Mouse (Mus musculus) forebrain, embryonic 10.5 days (tissue): ENCODE measurements around the gene Gpsm3. TPM values are rescaled to one million over a fixed set of nuclear protein-coding genes. Genes with fewer than 3 reads are reported as not detected.

ENCODE experiments used
- DNase-seq: peaks from one replicate; pipeline ENCODE4 v3.0.0-alpha.2; 2017; ENCODE audit warnings: low spot score; ENCODE audit errors: extremely low spot score
- H3K27ac ChIP-seq: fragments of 300-500 bp; sonication (generic); 2 replicates; pipeline ENCODE4 v1.5.1; 2016; ENCODE audit warnings: mild to moderate bottlenecking
- H3K27me3 ChIP-seq: fragments of 300-500 bp; sonication (generic); 2 replicates; pipeline ENCODE4 v1.6.1; 2016; ENCODE audit warnings: mild to moderate bottlenecking; ENCODE audit not compliant: poor library complexity, severe bottlenecking
- H3K36me3 ChIP-seq: fragments of 300-500 bp; sonication (generic); replicated peaks from 2 replicates; pipeline ENCODE4 v1.6.1; 2016; ENCODE audit warnings: mild to moderate bottlenecking, moderate library complexity
- H3K4me1 ChIP-seq: fragments of 300-500 bp; sonication (generic); 2 replicates; pipeline ENCODE4 v1.6.1; 2016
- H3K4me3 ChIP-seq: fragments of 300-500 bp; sonication (generic); 2 replicates; pipeline ENCODE4 v1.5.1; 2016; ENCODE audit warnings: mild to moderate bottlenecking, moderate library complexity
- H3K9me3 ChIP-seq: fragments of 300-500 bp; sonication (generic); 2 replicates; pipeline ENCODE4 v1.6.1; 2016; ENCODE audit warnings: mild to moderate bottlenecking, moderate library complexity
- WGBS: fragments of 180-500 bp; shearing (Covaris S2); methylation state at CpG from one replicate; pipeline ENCODE4 v1.1.7; 2016; 5-methylcytosine and 5-hydroxymethylcytosine counted together
- polyA plus RNA-seq: library from polyadenylated mRNA; unstranded; fragments of >200 nt; fragmentation: Nextera tagmentation; extraction: Ambion mirVana; gene quantifications from 2 replicates; pipeline ENCODE4 v1.2.1, GENCODE M21; 2016

The Gpsm3 gene
- polyA plus RNA-seq, 1 experiment from 2014 or later, result 5.9 TPM

DNA sequence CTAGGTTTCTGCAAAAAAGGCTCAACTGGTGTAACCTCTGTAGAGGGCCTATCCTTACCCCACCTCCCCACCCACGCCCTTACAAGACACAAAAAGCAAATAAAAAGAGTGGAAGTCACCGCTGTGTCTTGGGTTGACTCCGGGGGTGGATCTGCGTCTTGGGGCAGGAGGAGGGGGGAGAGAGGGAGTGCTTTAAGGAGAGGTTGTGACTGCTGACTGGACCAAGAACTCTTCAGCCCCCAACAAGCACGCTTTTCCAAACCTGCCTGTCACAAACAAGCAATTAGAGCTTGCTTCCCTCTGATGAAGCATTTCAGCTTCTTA is 39.0 kb downstream of the Gpsm3 start:
- Histone ChIP-seq H3K27ac (peak overlapping the region; percentile 89), H3K27me3 (peaks cover 56% of the 10 kb centered on the region)

DNA sequence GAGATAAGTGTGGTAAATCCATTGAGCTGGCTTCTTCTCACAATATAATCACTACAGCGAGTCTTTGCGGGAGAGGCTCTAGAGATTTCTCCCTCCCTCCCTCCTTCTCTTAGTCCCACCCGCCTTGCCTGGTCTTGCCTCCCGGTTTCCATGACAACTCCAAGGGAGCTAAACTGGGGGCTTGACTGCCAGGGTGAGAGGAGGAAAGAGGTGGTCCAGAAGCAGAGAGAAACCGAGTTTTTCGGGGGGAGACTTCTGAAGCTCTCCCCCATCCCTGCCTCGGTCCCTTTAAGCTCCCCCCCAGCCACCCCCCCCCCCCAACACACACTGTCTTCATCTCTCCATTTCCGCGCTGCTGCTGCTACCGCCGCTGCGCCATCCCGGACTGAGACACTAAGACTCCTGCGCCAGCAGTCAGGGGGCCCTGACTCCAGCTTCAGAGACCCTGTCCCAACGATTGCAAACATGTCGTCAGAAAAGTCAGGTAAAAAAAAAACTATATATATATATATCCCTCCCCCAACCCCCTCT is 39.7 kb downstream of the Gpsm3 start, which contains the start of gene Prrt1:
Gene Prrt1, plus strand, starts transcription at position 313 of the 531 bp plus-strand sequence.
- Histone ChIP-seq H3K36me3 (peaks cover 11% of the 10 kb centered on the region), H3K27ac (peak within 1 kb of the TSS; percentile 89), H3K4me3 (peak within 1 kb of the TSS; percentile 80), H3K4me1 (peaks cover 72% of the 10 kb centered on the region), H3K9me3 (no peaks in the 10 kb centered on the region), H3K27me3 (peaks cover 61% of the 10 kb centered on the region)
- DNase-seq, result peak; percentile 53
- WGBS, result under 1% methylated on average over 16 of the region's 16 CpGs

More for the DNA sequence above, 39.0 kb downstream of the Gpsm3 start:
- no peaks in the 10 kb centered on the region for H3K9me3 ChIP-seq
- peaks cover 72% of the 10 kb centered on the region for H3K4me1 ChIP-seq
- WGBS, result 12% methylated on average over 5 of the region's 5 CpGs
- DNase-seq, result no peak
- H3K36me3 ChIP-seq, result peaks cover 15% of the 10 kb centered on the region
- H3K4me3 ChIP-seq, result peak overlapping the region; percentile 80

- no peak for DNase-seq
- H3K36me3 ChIP-seq, result peaks cover 9% of the 10 kb centered on the region
- H3K9me3 ChIP-seq, result no peaks in the 10 kb centered on the region
- H3K4me1 ChIP-seq, result peaks cover 72% of the 10 kb centered on the region
- peak overlapping the region; percentile 80 for H3K4me3 ChIP-seq
- WGBS, result 11% methylated on average over 12 of the region's 12 CpGs
- peak overlapping the region; percentile 89 for H3K27ac ChIP-seq
- H3K27me3 ChIP-seq, result peaks cover 61% of the 10 kb centered on the region
Measured at GRCm38 (mm10) chr17:34629796-34630603, 40.4 kb downstream of the Gpsm3 start.

- H3K9me3 ChIP-seq, result no peaks in the 10 kb centered on the region
- H3K4me1 ChIP-seq, result peaks cover 69% of the 10 kb centered on the region
- DNase-seq, result no peak
- peak overlapping the region; percentile 67; the same call in 1 of the 2 replicates for H3K27ac ChIP-seq
- peaks cover 1% of the 10 kb centered on the region for H3K36me3 ChIP-seq
- WGBS, result 2% methylated on average over 47 of the region's 48 CpGs
- peak overlapping the region; percentile 80 for H3K4me3 ChIP-seq
- H3K27me3 ChIP-seq, result peaks cover 61% of the 10 kb centered on the region
Measured at GRCm38 (mm10) chr17:34630761-34631301, 41.2 kb downstream of the Gpsm3 start.

DNA sequence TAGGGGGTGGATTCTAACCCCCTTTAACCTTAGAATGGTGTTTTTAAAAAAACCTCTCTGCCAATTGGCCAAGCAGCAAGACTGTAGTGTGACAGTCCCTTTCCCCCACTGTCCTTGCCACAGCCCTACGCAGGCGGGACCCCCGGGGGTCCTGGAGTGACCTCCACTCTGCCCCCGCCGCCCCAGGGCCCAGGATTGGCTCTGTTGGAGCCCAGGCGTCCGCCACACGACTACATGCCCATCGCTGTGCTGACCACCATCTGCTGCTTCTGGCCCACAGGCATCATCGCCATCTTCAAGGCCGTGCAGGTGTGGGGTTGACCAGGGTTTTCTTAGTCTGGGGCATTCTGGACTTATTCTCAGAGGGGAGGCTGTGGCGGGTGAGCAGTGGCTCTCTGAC is 42.0 kb downstream of the Gpsm3 start:
- WGBS, result 3% methylated on average over 12 of the region's 12 CpGs
- H3K4me1 ChIP-seq, result peaks cover 61% of the 10 kb centered on the region

GRCm38 (mm10) chr17:34632261-34632691 is 42.7 kb downstream of the Gpsm3 start:
- Histone ChIP-seq H3K27ac (peak overlapping the region; percentile 60; the same call in 1 of the 2 replicates), H3K27me3 (peaks cover 61% of the 10 kb centered on the region), H3K4me1 (peaks cover 58% of the 10 kb centered on the region), H3K4me3 (peak overlapping the region; percentile 80), H3K9me3 (no peaks in the 10 kb centered on the region), H3K36me3 (no peaks in the 10 kb centered on the region)
- under 1% methylated on average over 26 of the region's 26 CpGs for WGBS
- DNase-seq, result peak; percentile 49

More for the DNA sequence above, 42.0 kb downstream of the Gpsm3 start:
- Histone ChIP-seq H3K27ac (0 out of 2 replicates have a peak overlapping the region, but pooled peaks have one; percentile 60), H3K27me3 (peaks cover 61% of the 10 kb centered on the region), H3K4me3 (peak overlapping the region; percentile 80), H3K9me3 (no peaks in the 10 kb centered on the region), H3K36me3 (no peaks in the 10 kb centered on the region)
- no peak for DNase-seq

GRCm38 (mm10) chr17:34635671-34636070 is 46.1 kb downstream of the Gpsm3 start:
- H3K9me3 ChIP-seq, result no peaks in the 10 kb centered on the region
- H3K4me3 ChIP-seq, result no peak overlapping the region
- peaks cover 29% of the 10 kb centered on the region for H3K4me1 ChIP-seq
- H3K27me3 ChIP-seq, result peaks cover 34% of the 10 kb centered on the region
- WGBS, result 69% methylated on average over 2 of the region's 2 CpGs
- DNase-seq, result no peak
- H3K36me3 ChIP-seq, result no peaks in the 10 kb centered on the region
- no peak overlapping the region for H3K27ac ChIP-seq

DNA sequence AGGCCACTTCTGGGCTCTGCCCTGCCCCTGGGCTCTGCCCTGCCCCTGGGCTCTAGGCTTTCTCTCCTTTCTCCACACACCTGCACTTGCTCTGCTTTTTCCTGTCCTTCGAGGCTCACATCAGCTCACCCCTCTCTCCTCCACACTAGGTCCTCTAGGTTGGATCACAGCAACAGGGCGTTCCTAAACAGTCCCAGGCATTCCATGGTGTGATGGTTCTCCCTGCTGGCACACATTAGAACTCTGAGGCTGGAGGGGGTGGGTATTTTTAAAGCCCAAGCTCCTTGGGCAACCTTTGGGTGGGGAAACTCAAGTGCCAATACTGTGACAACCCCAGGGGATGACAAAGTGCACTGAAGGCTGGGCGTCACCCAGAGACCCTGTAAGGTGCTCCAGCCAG is 47.9 kb downstream of the Gpsm3 start:
- Histone ChIP-seq H3K27me3 (peaks cover 16% of the 10 kb centered on the region), H3K27ac (no peak overlapping the region), H3K4me1 (peaks cover 21% of the 10 kb centered on the region), H3K9me3 (no peaks in the 10 kb centered on the region), H3K4me3 (no peak overlapping the region), H3K36me3 (no peaks in the 10 kb centered on the region)
- DNase-seq, result no peak
- 74% methylated on average over 3 of the region's 3 CpGs for WGBS

DNA sequence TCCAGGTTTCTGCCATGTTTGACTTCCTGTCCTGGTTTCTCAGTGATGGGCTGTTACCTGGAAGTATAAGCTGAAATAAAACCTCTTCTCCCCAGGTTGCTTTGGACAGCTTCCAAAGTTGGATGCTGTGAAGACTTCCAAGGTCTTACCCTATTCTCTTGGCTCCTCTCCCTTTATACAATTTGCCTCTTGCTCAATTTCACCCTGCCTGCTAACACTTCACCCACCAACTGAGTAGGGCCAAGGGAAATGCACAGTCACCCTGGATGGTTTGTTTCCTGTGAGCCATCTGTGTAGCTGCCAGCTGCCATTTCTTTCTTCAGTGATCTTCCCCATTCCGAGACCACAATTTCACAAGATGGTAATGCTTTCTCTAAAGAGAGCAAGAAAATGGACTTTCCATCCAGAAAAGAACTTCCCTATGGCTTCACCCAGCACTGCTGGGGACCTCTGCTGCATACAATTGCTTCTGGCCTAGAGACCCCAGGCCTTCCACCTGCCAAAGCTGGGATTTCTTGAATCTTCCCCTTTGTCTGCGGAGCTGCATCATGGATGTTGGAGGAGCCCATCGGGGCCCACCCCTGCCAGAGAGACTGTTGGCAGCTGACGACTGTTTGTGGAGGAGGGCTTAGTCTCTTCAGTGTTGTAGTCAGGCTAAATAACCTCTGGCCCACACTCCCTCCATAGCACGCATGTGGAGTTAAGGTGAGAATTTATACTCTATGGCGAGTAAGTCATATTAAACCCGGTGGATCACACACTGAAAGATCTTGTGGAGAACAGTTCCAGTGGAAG is 50.1 kb downstream of the Gpsm3 start:
- H3K4me1 ChIP-seq, result peaks cover 14% of the 10 kb centered on the region
- 89% methylated on average over 7 of the region's 7 CpGs for WGBS
- H3K36me3 ChIP-seq, result no peaks in the 10 kb centered on the region
- H3K4me3 ChIP-seq, result no peak overlapping the region
- no peak for DNase-seq
- no peaks in the 10 kb centered on the region for H3K9me3 ChIP-seq
- H3K27me3 ChIP-seq, result no peaks in the 10 kb centered on the region; the same call in 1 of the 2 replicates
- H3K27ac ChIP-seq, result peak overlapping the region; percentile 51; the same call in 1 of the 2 replicates

GRCm38 (mm10) chr17:34640778-34641601 is 51.4 kb downstream of the Gpsm3 start:
- Histone ChIP-seq H3K27me3 (no peaks in the 10 kb centered on the region; the same call in 1 of the 2 replicates), H3K4me1 (peaks cover 27% of the 10 kb centered on the region), H3K4me3 (peak overlapping the region; percentile 7; the same call in 1 of the 2 replicates), H3K27ac (peak overlapping the region; percentile 84), H3K9me3 (no peaks in the 10 kb centered on the region), H3K36me3 (peaks cover 4% of the 10 kb centered on the region)
- peak; percentile 61 for DNase-seq
- WGBS, result 20% methylated on average over 11 of the region's 11 CpGs
